Mouse (Mus musculus) retina, embryonic 14.5 days (tissue): ENCODE measurements around the gene 9130019O22Rik.
A peak's percentile ranks its signal among the peaks of the same experiment; 100 is the strongest.
"Not testable (repeated sequence)": the region's sequence is repeated elsewhere in the genome, so short reads cannot be mapped to it uniquely, and the experiment has no call there.

Experiments used
- DNase-seq: peaks from one replicate; pipeline ENCODE4 v3.0.0-alpha.2; 2015; ENCODE audit warnings: low spot score

9130019O22Rik gene

GRCm38 (mm10) chr7:127375271-127376245 is 11.4 kb downstream of the 9130019O22Rik start, which contains the start of gene Zfp747:
TSS of gene Zfp747 (minus strand) at chr7:127376050.
- peak; percentile 95 for DNase-seq

- not testable (repeated sequence) for DNase-seq
Observed at GRCm38 (mm10) chr7:127371870-127372269, 15.1 kb downstream of the 9130019O22Rik start.

- DNase-seq: no peak
Observed at GRCm38 (mm10) chr7:127371213-127371612, 15.8 kb downstream of the 9130019O22Rik start.

- no peak for DNase-seq
Observed at GRCm38 (mm10) chr7:127366249-127366648, 20.7 kb downstream of the 9130019O22Rik start.

GRCm38 (mm10) chr7:127364166-127364565 is 22.8 kb downstream of the 9130019O22Rik start:
- peak; percentile 15 for DNase-seq

- peak; percentile 45 for DNase-seq
Observed at GRCm38 (mm10) chr7:127363475-127363921, 23.5 kb downstream of the 9130019O22Rik start.

GRCm38 (mm10) chr7:127362418-127362817 is 24.5 kb downstream of the 9130019O22Rik start:
- peak; percentile 88 for DNase-seq

- DNase-seq: no peak
Observed at GRCm38 (mm10) chr7:127361449-127361848, 25.5 kb downstream of the 9130019O22Rik start.

GRCm38 (mm10) chr7:127360265-127360664 is 26.7 kb downstream of the 9130019O22Rik start:
- DNase-seq: no peak

- no peak for DNase-seq
Observed at GRCm38 (mm10) chr7:127358472-127358871, 28.5 kb downstream of the 9130019O22Rik start.

- DNase-seq: no peak
Observed at GRCm38 (mm10) chr7:127357871-127358270, 29.1 kb downstream of the 9130019O22Rik start.

- DNase-seq: no peak
Observed at GRCm38 (mm10) chr7:127355796-127356195, 31.2 kb downstream of the 9130019O22Rik start.

- no peak for DNase-seq
Observed at GRCm38 (mm10) chr7:127351230-127352004, 35.5 kb downstream of the 9130019O22Rik start.

GRCm38 (mm10) chr7:127346676-127347075 is 40.3 kb downstream of the 9130019O22Rik start:
- no peak for DNase-seq

GRCm38 (mm10) chr7:127345512-127346325 is 41.2 kb downstream of the 9130019O22Rik start, which contains the start of gene Zfp768:
TSS of gene Zfp768 (minus strand) at chr7:127345589.
- peak; percentile 96 for DNase-seq

GRCm38 (mm10) chr7:127345092-127345491 is 41.9 kb downstream of the 9130019O22Rik start:
- DNase-seq: no peak

- no peak for DNase-seq
Observed at GRCm38 (mm10) chr7:127344371-127344770, 42.6 kb downstream of the 9130019O22Rik start.

GRCm38 (mm10) chr7:127343351-127344019 is 43.5 kb downstream of the 9130019O22Rik start:
- DNase-seq: no peak

GRCm38 (mm10) chr7:127342888-127343287 is 44.1 kb downstream of the 9130019O22Rik start:
- DNase-seq: no peak

- DNase-seq: peak; percentile 20
Observed at GRCm38 (mm10) chr7:127342332-127342731, 44.6 kb downstream of the 9130019O22Rik start.

- DNase-seq: not testable (repeated sequence)
Observed at GRCm38 (mm10) chr7:127341861-127342260, 45.1 kb downstream of the 9130019O22Rik start.
